Mouse (Mus musculus): ENCODE results near the gene Lipc. TPM values are rescaled to one million over a fixed set of nuclear protein-coding genes. Genes with fewer than 3 reads are reported as not detected.

Lipc gene
- total RNA-seq (2014; fragmentation: Nextera tagmentation) (0.22 TPM in 1 of 2 replicates, not detected in the other), total RNA-seq (2017) (not detected in 2 replicates)

GRCm38 (mm10) chr9:70952126-70952525 is at the start of gene Lipc:
TSS of gene Lipc (minus strand) at chr9:70952226.
- no peak for ATAC-seq (replicated peaks; ENCODE audit: low FRiP score, low TSS enrichment, poor library complexity, severe bottlenecking)

- no peak for ATAC-seq (replicated peaks; ENCODE audit: low FRiP score, low TSS enrichment, poor library complexity, severe bottlenecking)
Observed at GRCm38 (mm10) chr9:70999161-70999560, 47.1 kb upstream of the Lipc start.

GRCm38 (mm10) chr9:70998719-70999118 is 46.7 kb upstream of the Lipc start:
- no peak for ATAC-seq (replicated peaks; ENCODE audit: low FRiP score, low TSS enrichment, poor library complexity, severe bottlenecking)

- no peak for ATAC-seq (replicated peaks; ENCODE audit: low FRiP score, low TSS enrichment, poor library complexity, severe bottlenecking)
Observed at GRCm38 (mm10) chr9:70993326-70993725, 41.3 kb upstream of the Lipc start.

GRCm38 (mm10) chr9:70991401-70991800 is 39.4 kb upstream of the Lipc start:
- no peak for ATAC-seq (replicated peaks; ENCODE audit: low FRiP score, low TSS enrichment, poor library complexity, severe bottlenecking)

GRCm38 (mm10) chr9:70987210-70987609 is 35.2 kb upstream of the Lipc start:
- no peak for ATAC-seq (replicated peaks; ENCODE audit: low FRiP score, low TSS enrichment, poor library complexity, severe bottlenecking)

- ATAC-seq (replicated peaks; ENCODE audit: low FRiP score, low TSS enrichment, poor library complexity, severe bottlenecking) = no peak
Observed at GRCm38 (mm10) chr9:70982991-70983480, 31.0 kb upstream of the Lipc start.

- peak; percentile 81 for ATAC-seq (replicated peaks; ENCODE audit: low FRiP score, low TSS enrichment, poor library complexity, severe bottlenecking)
Observed at GRCm38 (mm10) chr9:70981721-70982120, 29.7 kb upstream of the Lipc start.

GRCm38 (mm10) chr9:70979641-70980040 is 27.6 kb upstream of the Lipc start:
- ATAC-seq (replicated peaks; ENCODE audit: low FRiP score, low TSS enrichment, poor library complexity, severe bottlenecking) = no peak

GRCm38 (mm10) chr9:70979171-70979570 is 27.1 kb upstream of the Lipc start:
- no peak for ATAC-seq (replicated peaks; ENCODE audit: low FRiP score, low TSS enrichment, poor library complexity, severe bottlenecking)

GRCm38 (mm10) chr9:70977392-70977791 is 25.4 kb upstream of the Lipc start:
- ATAC-seq (replicated peaks; ENCODE audit: low FRiP score, low TSS enrichment, poor library complexity, severe bottlenecking) = no peak

- no peak for ATAC-seq (replicated peaks; ENCODE audit: low FRiP score, low TSS enrichment, poor library complexity, severe bottlenecking)
Observed at GRCm38 (mm10) chr9:70975921-70976320, 23.9 kb upstream of the Lipc start.

GRCm38 (mm10) chr9:70973286-70973685 is 21.3 kb upstream of the Lipc start:
- ATAC-seq (replicated peaks; ENCODE audit: low FRiP score, low TSS enrichment, poor library complexity, severe bottlenecking) = no peak

GRCm38 (mm10) chr9:70969244-70969643 is 17.2 kb upstream of the Lipc start:
- no peak for ATAC-seq (replicated peaks; ENCODE audit: low FRiP score, low TSS enrichment, poor library complexity, severe bottlenecking)

- no peak for ATAC-seq (replicated peaks; ENCODE audit: low FRiP score, low TSS enrichment, poor library complexity, severe bottlenecking)
Observed at GRCm38 (mm10) chr9:70965999-70966994, 14.3 kb upstream of the Lipc start.

GRCm38 (mm10) chr9:70965422-70965821 is 13.4 kb upstream of the Lipc start:
- ATAC-seq (replicated peaks; ENCODE audit: low FRiP score, low TSS enrichment, poor library complexity, severe bottlenecking) = no peak

- ATAC-seq (replicated peaks; ENCODE audit: low FRiP score, low TSS enrichment, poor library complexity, severe bottlenecking) = no peak
Observed at GRCm38 (mm10) chr9:70965011-70965410, 13.0 kb upstream of the Lipc start.

- no peak for ATAC-seq (replicated peaks; ENCODE audit: low FRiP score, low TSS enrichment, poor library complexity, severe bottlenecking)
Observed at GRCm38 (mm10) chr9:70963461-70963891, 11.4 kb upstream of the Lipc start.

GRCm38 (mm10) chr9:70962781-70963455 is 10.9 kb upstream of the Lipc start:
- ATAC-seq (replicated peaks; ENCODE audit: low FRiP score, low TSS enrichment, poor library complexity, severe bottlenecking) = no peak

GRCm38 (mm10) chr9:70960301-70960700 is 8.3 kb upstream of the Lipc start:
- no peak for ATAC-seq (replicated peaks; ENCODE audit: low FRiP score, low TSS enrichment, poor library complexity, severe bottlenecking)

Measured in megakaryocyte-erythroid progenitor cell, adult 5-6 weeks (primary cell).